Mouse (Mus musculus) inflammation-experienced regulatory T-cells (primary cell): ENCODE data around the gene Igf2bp3. TPM values are rescaled to one million over a fixed set of nuclear protein-coding genes. Genes with fewer than 3 reads are reported as not detected.

ENCODE experiments used
- polyA plus RNA-seq, 2 experiments: library from polyadenylated mRNA; unstranded; fragments of 100-300 nt; shearing (Covaris generic); gene quantifications; one replicate each; pipeline ENCODE4 v1.2.1; 2017

Gene Igf2bp3
- polyA plus RNA-seq: 1 to 10 TPM in 1 of 2 experiments, under 1 TPM in 1; 0.82 to 3.8 TPM

GRCm38 (mm10) chr6:49214928-49215747 lies at the start of gene Igf2bp3:
TSS of gene Igf2bp3 (minus strand) at chr6:49214957.

GRCm38 (mm10) chr6:49263847-49264243 lies 49.1 kb upstream of the Igf2bp3 start, which contains the start of gene Tra2a:
TSS of gene Tra2a (minus strand) at chr6:49264033.

GRCm38 (mm10) chr6:49073304-49074116 lies 141.2 kb downstream of the Igf2bp3 start, which contains the start of gene Malsu1:
TSS of gene Malsu1 (plus strand) at chr6:49073795.

GRCm38 (mm10) chr6:49036275-49037267 lies 178.2 kb downstream of the Igf2bp3 start, which contains the start of gene Gpnmb:
TSS of gene Gpnmb (plus strand) at chr6:49036546.

Other genes starting within 250 kb of the Igf2bp3 start
- gene Doxl2, start 240.0 kb downstream of the Igf2bp3 start, polyA plus RNA-seq: not detected
- gene Svs1, start 228.1 kb downstream of the Igf2bp3 start, polyA plus RNA-seq: under 1 TPM; 0.10 to 0.83 TPM
- 1 to 10 TPM; 1.4 to 3.6 TPM for gene Gpnmb, start 178.4 kb downstream of the Igf2bp3 start, polyA plus RNA-seq
- 10 to 100 TPM; 71.3 to 77.4 TPM for gene Malsu1, start 141.2 kb downstream of the Igf2bp3 start, polyA plus RNA-seq
- gene Tra2a, start 49.1 kb upstream of the Igf2bp3 start, polyA plus RNA-seq: 10 to 100 TPM; 53.5 to 62.0 TPM
- gene Ccdc126, start 104.3 kb upstream of the Igf2bp3 start, polyA plus RNA-seq: 10 to 100 TPM; 11.9 to 18.3 TPM
- 1 to 10 TPM; 2.7 to 4.3 TPM for gene Fam221a, start 152.8 kb upstream of the Igf2bp3 start, polyA plus RNA-seq
- gene Stk31, start 180.6 kb upstream of the Igf2bp3 start, polyA plus RNA-seq: under 1 TPM; 0.11 to 0.55 TPM